Mouse (Mus musculus) heart, embryonic 12.5 days (tissue): ENCODE results near the gene Nipsnap2. TPM values are rescaled to one million over a fixed set of nuclear protein-coding genes. Genes with fewer than 3 reads are reported as not detected.
"Not testable (repeated sequence)": the region's sequence is repeated elsewhere in the genome, so short reads cannot be mapped to it uniquely, and the experiment has no call there.

Experiments used
- ATAC-seq: fragments of 200-750 bp; cut with Nextera tagmentation; 2 replicates; pipeline ENCODE4 v1.8.0; 2017; ENCODE audit warnings: moderate TSS enrichment, moderate library complexity; ENCODE audit not compliant: insufficient number of reproducible peaks, low FRiP score
- H3K27ac ChIP-seq: fragments of 300-500 bp; sonication (generic); 2 replicates; pipeline ENCODE4 v1.5.1; 2016; ENCODE audit warnings: mild to moderate bottlenecking, moderate library complexity; ENCODE audit not compliant: poor library complexity, severe bottlenecking
- H3K27me3 ChIP-seq: fragments of 300-500 bp; sonication (generic); replicated peaks from 2 replicates; pipeline ENCODE4 v1.6.1; 2016; ENCODE audit warnings: mild to moderate bottlenecking, moderate library complexity
- H3K36me3 ChIP-seq: fragments of 300-500 bp; sonication (generic); 2 replicates; pipeline ENCODE4 v1.6.1; 2016; ENCODE audit warnings: mild to moderate bottlenecking, moderate library complexity
- H3K4me1 ChIP-seq: fragments of 300-500 bp; sonication (generic); replicated peaks from 2 replicates; pipeline ENCODE4 v1.6.1; 2016; ENCODE audit warnings: mild to moderate bottlenecking
- H3K4me2 ChIP-seq: fragments of 300-500 bp; sonication (generic); 2 replicates; pipeline ENCODE4 v1.6.1; 2016; ENCODE audit warnings: mild to moderate bottlenecking, moderate library complexity
- H3K4me3 ChIP-seq: fragments of 300-500 bp; sonication (generic); 2 replicates; pipeline ENCODE4 v1.5.1; 2016; ENCODE audit warnings: mild to moderate bottlenecking
- H3K9ac ChIP-seq: fragments of 300-500 bp; sonication (generic); 2 replicates; pipeline ENCODE4 v1.6.1; 2016; ENCODE audit warnings: mild to moderate bottlenecking, moderate library complexity
- H3K9me3 ChIP-seq: fragments of 300-500 bp; sonication (generic); replicated peaks from 2 replicates; pipeline ENCODE4 v1.6.1; 2016; ENCODE audit warnings: mild to moderate bottlenecking, moderate library complexity
- WGBS: fragments of 180-500 bp; shearing (Covaris S2); methylation state at CpG from one replicate; pipeline ENCODE4 v1.1.7; 2016; 5-methylcytosine and 5-hydroxymethylcytosine counted together
- polyA plus RNA-seq: library from polyadenylated mRNA; unstranded; fragments of >200 nt; fragmentation: Nextera tagmentation; extraction: Ambion mirVana; gene quantifications from 2 replicates; pipeline ENCODE4 v1.2.1, GENCODE M21; 2016

Gene Nipsnap2
- polyA plus RNA-seq, 1 experiment from 2014 or later, result 264 TPM

- no peak overlapping the region for H3K4me2 ChIP-seq
- H3K9me3 ChIP-seq, result no peaks in the 10 kb centered on the region
- 77% methylated on average over 18 of the region's 18 CpGs for WGBS
- no peaks in the 10 kb centered on the region for H3K27me3 ChIP-seq
- H3K9ac ChIP-seq, result no peak overlapping the region
- no peak for ATAC-seq
- H3K36me3 ChIP-seq, result peaks cover 40% of the 10 kb centered on the region
- H3K4me1 ChIP-seq, result no peaks in the 10 kb centered on the region
- H3K27ac ChIP-seq, result no peak overlapping the region
- no peak overlapping the region for H3K4me3 ChIP-seq
Measured at GRCm38 (mm10) chr5:129761865-129762540, 37.1 kb downstream of the Nipsnap2 start.

DNA sequence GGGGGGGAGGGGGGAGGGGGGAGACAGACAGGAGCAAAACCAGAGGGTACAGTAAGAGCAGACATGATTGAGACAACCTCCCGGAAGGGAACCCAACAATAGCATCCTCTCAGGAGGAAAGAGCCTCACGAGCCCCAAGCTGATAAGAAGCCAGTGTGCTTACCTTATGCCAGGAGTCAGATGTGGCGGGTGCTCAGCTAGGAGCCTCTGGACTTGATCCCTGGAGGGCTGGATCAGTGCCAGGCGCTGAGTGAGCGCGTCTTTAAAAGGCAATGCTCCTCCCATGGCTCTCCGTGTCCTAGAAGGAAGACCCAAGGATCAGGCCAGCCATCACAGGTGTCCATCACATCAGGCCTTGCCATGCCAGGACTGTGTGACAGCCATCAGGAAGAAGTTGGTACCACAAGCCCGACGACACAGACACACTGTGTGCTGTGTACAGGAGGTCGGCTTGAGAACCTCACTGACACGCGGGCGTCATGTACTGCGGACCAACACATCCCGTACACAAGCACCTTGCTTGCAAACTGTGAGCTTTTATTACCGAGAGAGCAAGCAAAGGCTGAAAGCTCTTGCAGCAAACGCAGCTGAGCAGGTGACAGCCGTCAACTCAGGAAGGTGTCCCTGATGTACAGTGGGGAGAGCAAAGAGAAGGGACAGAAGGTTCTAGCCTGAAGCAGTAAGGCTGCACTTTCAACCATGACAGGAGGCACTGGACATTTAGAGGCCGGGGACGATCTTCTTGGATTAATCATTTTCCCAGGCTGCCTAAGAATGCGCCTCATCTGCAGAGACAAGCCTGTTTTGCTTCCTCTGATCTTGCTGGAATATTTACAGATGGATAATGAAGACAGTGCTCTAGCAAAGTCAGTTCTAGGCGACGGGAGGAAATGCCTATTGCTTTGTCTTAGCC lies 45.8 kb downstream of the Nipsnap2 start:
- H3K9me3 ChIP-seq, result no peaks in the 10 kb centered on the region
- H3K4me2 ChIP-seq, result peak overlapping the region; percentile 18; the same call in 1 of the 2 replicates
- ATAC-seq, result peak; percentile 42
- H3K4me1 ChIP-seq, result peaks cover 14% of the 10 kb centered on the region
- peak overlapping the region; percentile 46; the same call in 1 of the 2 replicates for H3K27ac ChIP-seq
- H3K27me3 ChIP-seq, result no peaks in the 10 kb centered on the region
- H3K9ac ChIP-seq, result no peak overlapping the region
- no peak overlapping the region for H3K4me3 ChIP-seq
- peaks cover 17% of the 10 kb centered on the region for H3K36me3 ChIP-seq
- 53% methylated on average over 23 of the region's 23 CpGs for WGBS

DNA sequence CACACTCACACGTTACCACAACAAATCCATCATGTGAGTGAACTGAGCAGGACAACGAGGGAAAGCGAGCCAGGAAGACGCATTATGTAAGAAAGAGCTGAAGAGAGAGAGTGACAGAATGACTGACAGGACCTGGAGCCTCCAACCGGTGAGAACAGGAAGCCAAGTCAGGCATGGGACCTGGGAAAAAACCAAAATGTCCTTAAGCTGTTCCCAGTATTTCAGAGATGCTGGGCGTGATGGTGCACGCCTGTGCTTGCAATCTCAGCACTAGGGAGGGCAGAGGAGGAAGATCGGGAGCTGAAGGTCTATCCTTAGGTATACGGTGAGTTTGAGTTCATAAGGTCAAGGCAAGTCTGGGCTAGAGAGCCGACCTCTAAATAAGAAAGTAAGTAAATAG lies 47.6 kb downstream of the Nipsnap2 start:
- Histone ChIP-seq H3K9me3 (no peaks in the 10 kb centered on the region), H3K4me2 (no peak overlapping the region), H3K4me1 (peaks cover 14% of the 10 kb centered on the region), H3K27me3 (no peaks in the 10 kb centered on the region), H3K27ac (no peak overlapping the region), H3K4me3 (no peak overlapping the region), H3K36me3 (peaks cover 12% of the 10 kb centered on the region), H3K9ac (no peak overlapping the region)
- 90% methylated on average over 10 of the region's 10 CpGs for WGBS
- ATAC-seq, result no peak

DNA sequence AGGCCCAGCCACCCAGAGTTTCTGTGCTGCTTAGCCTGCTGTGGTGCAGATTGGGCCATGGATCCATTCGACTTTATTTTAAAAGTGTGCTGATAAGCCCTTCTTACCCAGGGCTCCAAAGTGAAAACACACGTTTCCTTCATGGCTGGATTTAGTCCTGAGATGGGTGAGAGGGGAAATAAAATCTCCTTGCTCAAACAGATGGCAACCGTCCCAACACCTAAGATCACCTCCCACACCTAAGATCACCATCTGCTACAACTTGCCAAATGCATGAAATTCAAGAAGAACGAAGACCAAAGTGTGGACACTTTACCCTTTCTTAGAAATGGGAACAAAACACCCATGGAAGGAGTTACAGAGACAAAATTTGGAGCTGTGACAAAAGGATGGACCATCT lies 48.5 kb downstream of the Nipsnap2 start:
- H3K36me3 ChIP-seq, H3K9ac ChIP-seq, H3K27ac ChIP-seq, H3K4me2 ChIP-seq, H3K27me3 ChIP-seq, H3K9me3 ChIP-seq, H3K4me3 ChIP-seq, ATAC-seq: not testable (repeated sequence)
- 68% methylated on average over 4 of the region's 4 CpGs for WGBS
- peaks cover 14% of the 10 kb centered on the region for H3K4me1 ChIP-seq

DNA sequence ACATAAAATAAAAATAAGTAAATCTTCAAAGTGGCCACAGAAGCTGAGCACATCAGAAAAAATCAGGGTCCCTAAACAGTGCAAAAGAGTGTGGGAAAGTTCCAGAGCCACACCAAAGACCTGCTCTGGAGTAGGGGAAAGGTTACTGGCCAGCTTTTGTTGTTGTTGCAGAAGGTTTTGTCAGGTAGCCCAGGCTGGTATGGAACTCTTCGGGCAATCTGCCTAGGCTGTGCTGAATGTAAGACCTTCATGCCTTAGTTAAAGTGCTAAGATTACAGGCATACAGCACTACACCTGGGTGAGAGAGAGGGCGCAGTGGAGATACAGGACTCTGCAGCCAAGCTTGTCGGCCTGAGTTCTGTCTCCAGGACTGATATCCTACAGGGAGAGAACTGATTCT lies 49.8 kb downstream of the Nipsnap2 start:
- Histone ChIP-seq H3K9me3 (no peaks in the 10 kb centered on the region), H3K27ac (no peak overlapping the region), H3K9ac (no peak overlapping the region), H3K4me1 (peaks cover 21% of the 10 kb centered on the region), H3K27me3 (no peaks in the 10 kb centered on the region), H3K4me3 (no peak overlapping the region), H3K4me2 (no peak overlapping the region), H3K36me3 (no peaks in the 10 kb centered on the region)
- WGBS, result 75% methylated on average over 3 of the region's 3 CpGs
- no peak for ATAC-seq

GRCm38 (mm10) chr5:129778348-129778995 lies 53.6 kb downstream of the Nipsnap2 start:
- no peak overlapping the region for H3K27ac ChIP-seq
- H3K27me3 ChIP-seq, result no peaks in the 10 kb centered on the region
- H3K9ac ChIP-seq, result peak overlapping the region; percentile 74
- no peaks in the 10 kb centered on the region for H3K36me3 ChIP-seq
- ATAC-seq, result no peak
- H3K4me3 ChIP-seq, result peak overlapping the region; percentile 64
- H3K4me2 ChIP-seq, result peak overlapping the region; percentile 96
- H3K9me3 ChIP-seq, result no peaks in the 10 kb centered on the region
- peaks cover 12% of the 10 kb centered on the region; the same call in 1 of the 2 replicates for H3K4me1 ChIP-seq
- WGBS, result 38% methylated on average over 11 of the region's 11 CpGs

DNA sequence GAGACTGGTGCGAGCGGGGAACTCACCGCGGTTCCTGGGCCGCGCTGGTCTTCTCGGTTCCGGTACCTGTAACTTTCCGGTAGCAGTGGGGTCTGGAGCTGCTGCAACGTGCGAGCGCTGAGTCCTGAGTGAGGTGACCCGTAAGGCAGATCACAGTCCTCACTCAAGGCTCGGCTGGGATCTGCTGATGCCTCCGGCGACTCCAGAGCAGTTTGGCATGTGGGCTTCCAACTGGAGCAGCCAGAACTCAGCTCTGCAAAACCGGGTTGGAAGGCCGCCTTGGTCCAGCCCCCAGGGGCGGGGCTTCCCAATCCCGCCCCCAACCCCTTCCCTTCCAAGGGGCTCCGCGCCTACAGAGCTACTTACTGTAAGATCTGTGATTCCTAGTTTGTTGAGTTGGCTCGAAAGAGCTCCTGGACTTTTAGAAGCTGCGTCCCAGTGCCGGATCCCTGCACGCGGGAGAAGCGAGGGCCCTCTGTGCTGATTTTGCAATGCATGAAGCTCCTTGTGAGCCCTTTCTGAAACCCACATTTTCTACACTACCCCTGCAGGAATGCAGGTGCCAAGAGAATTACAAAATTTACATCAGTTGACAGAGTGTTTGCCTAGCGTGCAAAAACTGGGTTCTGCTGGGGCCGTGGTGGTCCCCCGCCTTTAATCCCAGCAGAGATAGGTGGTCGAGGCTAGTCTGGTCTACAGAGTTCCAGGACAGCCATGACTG lies 54.3 kb downstream of the Nipsnap2 start:
- Histone ChIP-seq H3K9ac (peak overlapping the region; percentile 74), H3K4me2 (peak overlapping the region; percentile 96), H3K36me3 (no peaks in the 10 kb centered on the region), H3K9me3 (no peaks in the 10 kb centered on the region), H3K27me3 (no peaks in the 10 kb centered on the region), H3K4me1 (peaks cover 12% of the 10 kb centered on the region; the same call in 1 of the 2 replicates), H3K4me3 (peak overlapping the region; percentile 64), H3K27ac (no peak overlapping the region)
- WGBS, result 1% methylated on average over 32 of the region's 32 CpGs
- peak; percentile 90 for ATAC-seq

GRCm38 (mm10) chr5:129780131-129780530 lies 55.3 kb downstream of the Nipsnap2 start:
- Histone ChIP-seq H3K9me3 (no peaks in the 10 kb centered on the region), H3K9ac (no peak overlapping the region), H3K4me1 (peaks cover 12% of the 10 kb centered on the region; the same call in 1 of the 2 replicates), H3K4me3 (no peak overlapping the region), H3K27ac (no peak overlapping the region), H3K27me3 (no peaks in the 10 kb centered on the region), H3K36me3 (no peaks in the 10 kb centered on the region), H3K4me2 (peak overlapping the region; percentile 96; the same call in 1 of the 2 replicates)
- ATAC-seq, result no peak
- 90% methylated on average over 3 of the region's 3 CpGs for WGBS

DNA sequence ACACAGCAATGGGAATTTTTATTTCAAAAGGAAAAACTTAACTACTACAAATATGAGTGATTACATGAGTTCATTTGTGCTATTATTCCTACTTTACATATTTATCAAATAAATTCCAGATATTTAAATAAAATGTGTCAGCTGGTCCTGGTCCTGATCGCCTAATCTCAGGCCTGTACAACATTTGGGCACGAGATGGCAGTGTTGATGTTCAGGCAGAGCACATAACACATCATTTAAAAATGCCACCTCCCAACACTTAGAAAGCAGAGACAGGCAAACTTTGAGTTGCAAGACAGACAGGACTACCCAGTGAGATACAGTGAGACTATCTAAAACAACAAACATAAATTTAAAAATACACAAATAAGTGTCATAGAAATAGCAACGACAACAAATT lies 57.3 kb downstream of the Nipsnap2 start:
- Histone ChIP-seq H3K27me3 (no peaks in the 10 kb centered on the region), H3K9me3 (no peaks in the 10 kb centered on the region), H3K27ac (no peak overlapping the region), H3K4me2 (no peak overlapping the region), H3K4me1 (peaks cover 16% of the 10 kb centered on the region; the same call in 1 of the 2 replicates), H3K9ac (no peak overlapping the region), H3K4me3 (no peak overlapping the region), H3K36me3 (no peaks in the 10 kb centered on the region)
- WGBS, result 49% methylated on average over 3 of the region's 3 CpGs
- no peak for ATAC-seq

- no peak for ATAC-seq
- WGBS, result 83% methylated on average over 5 of the region's 5 CpGs
- Histone ChIP-seq H3K4me3 (no peak overlapping the region), H3K27ac (no peak overlapping the region), H3K9ac (no peak overlapping the region), H3K4me1 (peaks cover 20% of the 10 kb centered on the region), H3K4me2 (no peak overlapping the region), H3K9me3 (no peaks in the 10 kb centered on the region), H3K36me3 (peaks cover 19% of the 10 kb centered on the region), H3K27me3 (no peaks in the 10 kb centered on the region)
Measured at GRCm38 (mm10) chr5:129785235-129785870, 60.5 kb downstream of the Nipsnap2 start.
